Mouse (Mus musculus) liver, embryonic 12.5 days (tissue): ENCODE measurements around the gene Sgpp2. TPM values are rescaled to one million over a fixed set of nuclear protein-coding genes. Genes with fewer than 3 reads are reported as not detected.
A peak's percentile ranks its signal among the peaks of the same experiment; 100 is the strongest.

Experiments used
- ATAC-seq: fragments of 200-750 bp; cut with Nextera tagmentation; 2 replicates; pipeline ENCODE4 v1.8.0; 2017; ENCODE audit warnings: moderate number of reproducible peaks, mild to moderate bottlenecking, moderate library complexity
- H3K27ac ChIP-seq: fragments of 300-500 bp; sonication (generic); 2 replicates; pipeline ENCODE4 v1.5.1; 2016; ENCODE audit warnings: mild to moderate bottlenecking
- H3K27me3 ChIP-seq: fragments of 300-500 bp; sonication (generic); replicated peaks from 2 replicates; pipeline ENCODE4 v1.6.1; 2016; ENCODE audit warnings: mild to moderate bottlenecking, moderate library complexity
- H3K36me3 ChIP-seq: fragments of 300-500 bp; sonication (generic); 2 replicates; pipeline ENCODE4 v1.6.1; 2016; ENCODE audit warnings: mild to moderate bottlenecking, moderate library complexity
- H3K4me1 ChIP-seq: fragments of 300-500 bp; sonication (generic); 2 replicates; pipeline ENCODE4 v1.6.1; 2016
- H3K4me2 ChIP-seq: fragments of 300-500 bp; sonication (generic); 2 replicates; pipeline ENCODE4 v1.6.1; 2016; ENCODE audit warnings: mild to moderate bottlenecking, moderate library complexity
- H3K4me3 ChIP-seq: fragments of 300-500 bp; sonication (generic); 2 replicates; pipeline ENCODE4 v1.5.1; 2016; ENCODE audit warnings: mild to moderate bottlenecking, moderate library complexity
- H3K9ac ChIP-seq: fragments of 300-500 bp; sonication (generic); 2 replicates; pipeline ENCODE4 v1.6.1; 2016; ENCODE audit warnings: mild to moderate bottlenecking, moderate library complexity
- H3K9me3 ChIP-seq: fragments of 300-500 bp; sonication (generic); replicated peaks from 2 replicates; pipeline ENCODE4 v1.6.1; 2016; ENCODE audit warnings: mild to moderate bottlenecking, moderate library complexity
- WGBS: fragments of 180-500 bp; shearing (Covaris S2); methylation state at CpG from one replicate; pipeline ENCODE4 v1.1.7; 2016; ENCODE audit not compliant: insufficient replicate concordance; 5-methylcytosine and 5-hydroxymethylcytosine counted together
- polyA plus RNA-seq: library from polyadenylated mRNA; unstranded; fragments of >200 nt; fragmentation: Nextera tagmentation; extraction: Ambion mirVana; gene quantifications from 2 replicates; pipeline ENCODE4 v1.2.1, GENCODE M21; 2016

The Sgpp2 gene
- polyA plus RNA-seq, 1 experiment from 2014 or later, result 0.32 TPM

GRCm38 (mm10) chr1:78417154-78417911 is 107.2 kb downstream of the Sgpp2 start:
- no peak for ATAC-seq
- H3K36me3 ChIP-seq, result peaks cover 42% of the 10 kb centered on the region
- no peaks in the 10 kb centered on the region for H3K4me1 ChIP-seq
- WGBS, result 85% methylated on average over 9 of the region's 9 CpGs
- H3K9ac ChIP-seq, result no peak overlapping the region
- no peaks in the 10 kb centered on the region for H3K9me3 ChIP-seq
- H3K27me3 ChIP-seq, result no peaks in the 10 kb centered on the region
- no peak overlapping the region for H3K4me2 ChIP-seq
- H3K27ac ChIP-seq, result no peak overlapping the region
- no peak overlapping the region for H3K4me3 ChIP-seq

GRCm38 (mm10) chr1:78419593-78419992 is 109.4 kb downstream of the Sgpp2 start:
- ATAC-seq, result 0 out of 2 replicates have a peak, but pooled peaks have one; percentile 32

GRCm38 (mm10) chr1:78420271-78420670 is 110.1 kb downstream of the Sgpp2 start:
- no peaks in the 10 kb centered on the region for H3K9me3 ChIP-seq
- H3K4me2 ChIP-seq, result no peak overlapping the region
- no peak overlapping the region for H3K27ac ChIP-seq
- no peak overlapping the region for H3K4me3 ChIP-seq
- no peaks in the 10 kb centered on the region for H3K27me3 ChIP-seq
- 84% methylated on average over 6 of the region's 6 CpGs for WGBS
- 0 out of 2 replicates have a peak, but pooled peaks cover under 1% of the 10 kb centered on the region for H3K4me1 ChIP-seq
- H3K36me3 ChIP-seq, result peaks cover 71% of the 10 kb centered on the region
- ATAC-seq, result no peak
- H3K9ac ChIP-seq, result no peak overlapping the region

More at GRCm38 (mm10) chr1:78419593-78419992, 109.4 kb downstream of the Sgpp2 start:
- H3K36me3 ChIP-seq, result peaks cover 65% of the 10 kb centered on the region
- H3K9ac ChIP-seq, result no peak overlapping the region
- no peaks in the 10 kb centered on the region for H3K4me1 ChIP-seq
- H3K27me3 ChIP-seq, result no peaks in the 10 kb centered on the region
- 67% methylated on average over 4 of the region's 4 CpGs for WGBS
- H3K4me3 ChIP-seq, result no peak overlapping the region
- no peak overlapping the region for H3K4me2 ChIP-seq
- H3K9me3 ChIP-seq, result no peaks in the 10 kb centered on the region
- H3K27ac ChIP-seq, result no peak overlapping the region

GRCm38 (mm10) chr1:78421749-78422148 is 111.6 kb downstream of the Sgpp2 start:
- Histone ChIP-seq H3K4me1 (peaks cover 9% of the 10 kb centered on the region), H3K4me2 (no peak overlapping the region), H3K4me3 (no peak overlapping the region), H3K27ac (no peak overlapping the region), H3K9ac (no peak overlapping the region), H3K36me3 (peaks cover 79% of the 10 kb centered on the region), H3K27me3 (no peaks in the 10 kb centered on the region), H3K9me3 (no peaks in the 10 kb centered on the region)
- 80% methylated on average over 5 of the region's 5 CpGs for WGBS
- ATAC-seq, result no peak

- 82% methylated on average over 2 of the region's 2 CpGs for WGBS
- no peak overlapping the region for H3K27ac ChIP-seq
- ATAC-seq, result no peak
These were observed 112.4 kb downstream of the Sgpp2 start for GRCm38 (mm10) chr1:78422576-78422975.

GRCm38 (mm10) chr1:78424848-78425247 is 114.7 kb downstream of the Sgpp2 start:
- Histone ChIP-seq H3K36me3 (peaks cover 67% of the 10 kb centered on the region), H3K4me1 (peaks cover 9% of the 10 kb centered on the region), H3K9me3 (no peaks in the 10 kb centered on the region), H3K9ac (no peak overlapping the region), H3K27ac (no peak overlapping the region), H3K4me2 (no peak overlapping the region), H3K4me3 (no peak overlapping the region), H3K27me3 (no peaks in the 10 kb centered on the region)
- no peak for ATAC-seq
- 89% methylated on average over 4 of the region's 4 CpGs for WGBS

More at GRCm38 (mm10) chr1:78422576-78422975, 112.4 kb downstream of the Sgpp2 start:
- Histone ChIP-seq H3K4me2 (no peak overlapping the region), H3K27me3 (no peaks in the 10 kb centered on the region), H3K9ac (no peak overlapping the region), H3K4me1 (peaks cover 9% of the 10 kb centered on the region), H3K36me3 (peaks cover 73% of the 10 kb centered on the region), H3K4me3 (no peak overlapping the region), H3K9me3 (no peaks in the 10 kb centered on the region)

GRCm38 (mm10) chr1:78425309-78425708 is 115.2 kb downstream of the Sgpp2 start:
- 85% methylated on average over 7 of the region's 7 CpGs for WGBS
- no peak for ATAC-seq
- Histone ChIP-seq H3K4me1 (peaks cover 9% of the 10 kb centered on the region), H3K27me3 (no peaks in the 10 kb centered on the region), H3K4me2 (no peak overlapping the region), H3K9ac (no peak overlapping the region), H3K4me3 (no peak overlapping the region), H3K27ac (no peak overlapping the region), H3K9me3 (no peaks in the 10 kb centered on the region), H3K36me3 (peaks cover 66% of the 10 kb centered on the region)

- peaks cover 9% of the 10 kb centered on the region for H3K4me1 ChIP-seq
- H3K27ac ChIP-seq, result no peak overlapping the region
- H3K9me3 ChIP-seq, result no peaks in the 10 kb centered on the region
- no peak overlapping the region for H3K4me3 ChIP-seq
- WGBS, result 87% methylated on average over 7 of the region's 7 CpGs
- no peaks in the 10 kb centered on the region for H3K27me3 ChIP-seq
- no peak overlapping the region for H3K4me2 ChIP-seq
- peaks cover 64% of the 10 kb centered on the region for H3K36me3 ChIP-seq
- no peak for ATAC-seq
- no peak overlapping the region for H3K9ac ChIP-seq
These were observed 115.9 kb downstream of the Sgpp2 start for GRCm38 (mm10) chr1:78425793-78426700.

GRCm38 (mm10) chr1:78426841-78427240 is 116.7 kb downstream of the Sgpp2 start:
- WGBS, result 75% methylated on average over 3 of the region's 3 CpGs
- Histone ChIP-seq H3K4me1 (peaks cover 9% of the 10 kb centered on the region), H3K4me2 (no peak overlapping the region), H3K36me3 (peaks cover 64% of the 10 kb centered on the region), H3K9me3 (no peaks in the 10 kb centered on the region), H3K27me3 (no peaks in the 10 kb centered on the region), H3K4me3 (no peak overlapping the region), H3K9ac (no peak overlapping the region), H3K27ac (no peak overlapping the region)
- ATAC-seq, result no peak

GRCm38 (mm10) chr1:78428851-78429250 is 118.7 kb downstream of the Sgpp2 start:
- Histone ChIP-seq H3K4me1 (peaks cover 9% of the 10 kb centered on the region), H3K27me3 (no peaks in the 10 kb centered on the region), H3K9me3 (no peaks in the 10 kb centered on the region), H3K4me2 (no peak overlapping the region), H3K4me3 (no peak overlapping the region), H3K27ac (no peak overlapping the region), H3K36me3 (peaks cover 60% of the 10 kb centered on the region), H3K9ac (no peak overlapping the region)
- no peak for ATAC-seq
- WGBS, result 87% methylated on average over 11 of the region's 11 CpGs

- no peak for ATAC-seq
- H3K27ac ChIP-seq, result no peak overlapping the region
These were observed 123.3 kb downstream of the Sgpp2 start for GRCm38 (mm10) chr1:78433472-78433871.

GRCm38 (mm10) chr1:78435967-78436366 is 125.8 kb downstream of the Sgpp2 start:
- H3K27ac ChIP-seq, result no peak overlapping the region
- no peaks in the 10 kb centered on the region for H3K4me1 ChIP-seq
- no peak overlapping the region for H3K4me2 ChIP-seq
- H3K36me3 ChIP-seq, result peaks cover 67% of the 10 kb centered on the region
- no peak for ATAC-seq
- H3K9me3 ChIP-seq, result no peaks in the 10 kb centered on the region
- H3K27me3 ChIP-seq, result no peaks in the 10 kb centered on the region
- no peak overlapping the region for H3K4me3 ChIP-seq
- H3K9ac ChIP-seq, result no peak overlapping the region
- 86% methylated on average over 2 of the region's 2 CpGs for WGBS

More at GRCm38 (mm10) chr1:78433472-78433871, 123.3 kb downstream of the Sgpp2 start:
- Histone ChIP-seq H3K36me3 (peaks cover 56% of the 10 kb centered on the region), H3K4me3 (no peak overlapping the region), H3K9me3 (no peaks in the 10 kb centered on the region), H3K9ac (no peak overlapping the region), H3K27me3 (no peaks in the 10 kb centered on the region), H3K4me1 (no peaks in the 10 kb centered on the region), H3K4me2 (no peak overlapping the region)
- 89% methylated on average over 9 of the region's 9 CpGs for WGBS
